Mouse (Mus musculus): ENCODE measurements around the gene Auts2. TPM values are rescaled to one million over a fixed set of nuclear protein-coding genes. Genes with fewer than 3 reads are reported as not detected.

The Auts2 gene
- polyA plus RNA-seq, 1 experiment from 2014 or later, result 32.6 TPM

DNA sequence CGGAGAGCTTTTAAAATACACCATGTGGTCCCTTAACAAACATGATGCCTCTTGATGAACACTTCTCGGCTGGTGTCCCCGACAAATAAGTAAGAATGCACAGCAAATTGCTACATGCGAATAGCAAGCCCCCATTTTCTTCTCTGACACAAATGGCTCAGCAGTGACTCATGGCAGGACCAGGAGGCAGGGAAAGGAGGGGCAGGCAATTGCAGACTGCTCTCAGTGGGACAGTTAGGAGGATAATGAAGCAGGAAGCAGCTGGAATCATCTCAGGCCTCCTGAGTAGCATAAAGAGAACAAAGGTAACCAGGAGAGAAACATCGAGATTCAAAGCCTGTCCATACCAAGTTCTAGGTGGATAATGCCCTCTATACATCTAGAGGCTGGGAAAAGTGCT, 228.8 kb downstream of the Auts2 start:
- no peak for ATAC-seq (ENCODE audit: low FRiP score, low TSS enrichment)
- no peaks in the 10 kb centered on the region for H3K27me3 ChIP-seq (ENCODE audit: control insufficient read depth, insufficient read depth, low read length)
- H3K27ac ChIP-seq (ENCODE audit: low read depth, low read length), result no peak overlapping the region
- H3K36me3 ChIP-seq (ENCODE audit: control insufficient read depth, insufficient read depth, low read length), result no peaks in the 10 kb centered on the region
- no peak overlapping the region for H3K9ac ChIP-seq (ENCODE audit: low read depth, low read length)
- WGBS, result 84% methylated on average over 5 of the region's 5 CpGs
- H3K9me3 ChIP-seq (ENCODE audit: control insufficient read depth, low read length), result no peaks in the 10 kb centered on the region
- H3K4me2 ChIP-seq (replicated peaks; ENCODE audit: low read depth, low read length), result no peak overlapping the region
- no peaks in the 10 kb centered on the region for H3K4me1 ChIP-seq (ENCODE audit: control insufficient read depth, insufficient read depth, low read length)
- no peak overlapping the region for H3K4me3 ChIP-seq (ENCODE audit: low read length)

DNA sequence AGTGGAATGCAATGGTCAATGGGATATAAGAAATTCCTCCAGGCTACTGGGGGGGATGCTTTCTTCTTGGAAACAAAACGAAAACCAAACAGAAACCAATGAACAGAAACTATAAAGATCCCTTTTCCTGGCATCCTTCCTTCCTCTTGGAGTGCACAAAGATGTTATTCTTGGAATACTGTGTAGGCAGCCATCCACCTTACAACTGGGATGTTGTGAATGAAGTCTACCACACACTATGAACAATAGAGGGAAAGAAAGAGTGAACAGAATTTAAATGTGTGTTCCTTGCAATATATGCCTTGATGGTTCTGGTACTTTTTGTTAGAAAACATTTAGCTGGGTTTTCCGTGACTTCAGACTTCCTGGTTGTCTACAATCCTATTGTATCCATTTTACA, 236.1 kb downstream of the Auts2 start:
- Histone ChIP-seq H3K36me3 (ENCODE audit: control insufficient read depth, insufficient read depth, low read length) (no peaks in the 10 kb centered on the region), H3K4me2 (replicated peaks; ENCODE audit: low read depth, low read length) (no peak overlapping the region), H3K27ac (ENCODE audit: low read depth, low read length) (no peak overlapping the region), H3K27me3 (ENCODE audit: control insufficient read depth, insufficient read depth, low read length) (no peaks in the 10 kb centered on the region), H3K9ac (ENCODE audit: low read depth, low read length) (no peak overlapping the region), H3K9me3 (ENCODE audit: control insufficient read depth, low read length) (no peaks in the 10 kb centered on the region), H3K4me1 (ENCODE audit: control insufficient read depth, insufficient read depth, low read length) (peaks cover 16% of the 10 kb centered on the region), H3K4me3 (ENCODE audit: low read length) (no peak overlapping the region)
- WGBS, result 81% methylated on average over 2 of the region's 2 CpGs
- no peak for ATAC-seq (ENCODE audit: low FRiP score, low TSS enrichment)

DNA sequence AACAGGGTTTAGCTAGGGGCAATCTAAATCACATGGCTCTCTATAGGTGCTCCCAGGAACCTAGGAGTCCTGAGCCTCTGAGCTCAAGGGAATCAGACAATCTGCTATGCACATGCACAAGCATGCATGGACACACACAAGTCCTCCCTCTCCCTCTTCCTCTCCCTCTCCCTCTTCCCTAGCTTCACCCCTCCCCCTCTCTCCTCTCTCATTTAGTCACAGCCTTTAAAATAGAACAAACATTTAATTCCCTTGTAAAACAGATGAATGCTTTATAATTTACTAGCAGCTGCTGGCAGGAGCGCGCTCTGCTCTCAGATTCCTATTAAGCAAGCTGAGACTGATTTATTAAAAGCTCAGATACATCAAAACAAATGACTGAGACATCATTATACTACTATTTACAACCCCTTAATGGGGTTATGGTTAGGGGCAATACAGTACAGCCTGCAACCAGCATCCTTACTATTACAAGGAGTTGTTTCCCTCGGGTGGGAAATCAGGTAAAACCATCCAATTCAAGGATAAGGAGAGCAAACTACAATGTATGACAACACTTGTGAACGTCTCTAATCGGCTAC, 237.7 kb downstream of the Auts2 start:
- no peaks in the 10 kb centered on the region for H3K36me3 ChIP-seq (ENCODE audit: control insufficient read depth, insufficient read depth, low read length)
- no peak overlapping the region for H3K27ac ChIP-seq (ENCODE audit: low read depth, low read length)
- H3K9me3 ChIP-seq (ENCODE audit: control insufficient read depth, low read length), result no peaks in the 10 kb centered on the region
- H3K4me2 ChIP-seq (replicated peaks; ENCODE audit: low read depth, low read length), result no peak overlapping the region
- H3K4me1 ChIP-seq (ENCODE audit: control insufficient read depth, insufficient read depth, low read length), result peaks cover 18% of the 10 kb centered on the region
- no peak overlapping the region for H3K4me3 ChIP-seq (ENCODE audit: low read length)
- 23% methylated on average over 5 of the region's 5 CpGs for WGBS
- H3K27me3 ChIP-seq (ENCODE audit: control insufficient read depth, insufficient read depth, low read length), result no peaks in the 10 kb centered on the region
- ATAC-seq (ENCODE audit: low FRiP score, low TSS enrichment), result peak; percentile 71
- H3K9ac ChIP-seq (ENCODE audit: low read depth, low read length), result no peak overlapping the region

DNA sequence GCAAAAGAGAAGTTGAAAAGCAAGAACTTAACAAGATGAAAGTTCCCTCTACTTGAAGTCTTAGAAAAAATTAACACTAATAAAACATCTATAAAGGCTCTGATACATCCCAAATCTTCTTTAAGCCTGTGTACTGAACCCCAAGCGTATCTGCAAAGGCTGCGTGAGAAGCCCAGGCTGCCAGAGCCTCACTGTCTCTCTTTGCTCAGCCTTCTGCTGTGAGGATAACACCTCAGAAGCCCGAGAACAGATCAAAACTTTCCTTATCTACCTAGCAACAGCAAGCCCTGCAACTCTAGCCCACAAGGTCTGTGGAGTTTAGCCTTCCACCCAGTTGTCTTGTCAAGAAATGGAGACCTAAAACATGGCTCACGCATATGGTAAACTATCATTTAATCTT, 240.4 kb downstream of the Auts2 start:
- no peak overlapping the region for H3K4me2 ChIP-seq (replicated peaks; ENCODE audit: low read depth, low read length)
- ATAC-seq (ENCODE audit: low FRiP score, low TSS enrichment), result no peak
- H3K4me1 ChIP-seq (ENCODE audit: control insufficient read depth, insufficient read depth, low read length), result peaks cover 18% of the 10 kb centered on the region
- WGBS, result 93% methylated on average over 4 of the region's 4 CpGs
- H3K9ac ChIP-seq (ENCODE audit: low read depth, low read length), result no peak overlapping the region
- H3K4me3 ChIP-seq (ENCODE audit: low read length), result no peak overlapping the region
- H3K27ac ChIP-seq (ENCODE audit: low read depth, low read length), result no peak overlapping the region
- no peaks in the 10 kb centered on the region for H3K36me3 ChIP-seq (ENCODE audit: control insufficient read depth, insufficient read depth, low read length)
- no peaks in the 10 kb centered on the region for H3K27me3 ChIP-seq (ENCODE audit: control insufficient read depth, insufficient read depth, low read length)
- H3K9me3 ChIP-seq (ENCODE audit: control insufficient read depth, low read length), result no peaks in the 10 kb centered on the region

DNA sequence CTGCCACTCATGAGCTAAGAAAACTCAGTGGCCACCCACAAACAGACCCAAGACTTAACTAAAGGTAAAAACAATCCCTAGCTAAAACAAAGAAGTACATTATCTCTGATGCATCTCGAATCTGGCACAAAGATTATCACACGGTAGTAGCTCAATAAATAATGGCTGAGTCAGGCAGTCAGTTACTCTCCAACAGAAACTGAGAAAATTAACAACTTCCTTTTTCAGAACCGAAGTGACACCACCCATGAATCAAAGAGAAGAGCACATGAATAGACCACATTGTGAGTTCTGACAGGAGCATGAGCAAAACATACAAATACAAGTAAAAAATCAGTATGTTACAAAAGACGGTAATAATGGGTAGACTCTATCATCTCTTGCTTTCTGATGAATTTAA, 242.3 kb downstream of the Auts2 start:
- WGBS, result 37% methylated on average over 4 of the region's 4 CpGs
- Histone ChIP-seq H3K4me1 (ENCODE audit: control insufficient read depth, insufficient read depth, low read length) (peaks cover 17% of the 10 kb centered on the region), H3K4me3 (ENCODE audit: low read length) (no peak overlapping the region), H3K9me3 (ENCODE audit: control insufficient read depth, low read length) (no peaks in the 10 kb centered on the region), H3K36me3 (ENCODE audit: control insufficient read depth, insufficient read depth, low read length) (no peaks in the 10 kb centered on the region), H3K4me2 (replicated peaks; ENCODE audit: low read depth, low read length) (no peak overlapping the region), H3K27me3 (ENCODE audit: control insufficient read depth, insufficient read depth, low read length) (no peaks in the 10 kb centered on the region), H3K27ac (ENCODE audit: low read depth, low read length) (no peak overlapping the region), H3K9ac (ENCODE audit: low read depth, low read length) (no peak overlapping the region)
- ATAC-seq (ENCODE audit: low FRiP score, low TSS enrichment), result no peak

- Histone ChIP-seq H3K27ac (ENCODE audit: low read depth, low read length) (no peak overlapping the region), H3K4me3 (ENCODE audit: low read length) (no peak overlapping the region), H3K9ac (ENCODE audit: low read depth, low read length) (no peak overlapping the region), H3K4me1 (ENCODE audit: control insufficient read depth, insufficient read depth, low read length) (peaks cover 10% of the 10 kb centered on the region), H3K4me2 (replicated peaks; ENCODE audit: low read depth, low read length) (no peak overlapping the region), H3K27me3 (ENCODE audit: control insufficient read depth, insufficient read depth, low read length) (no peaks in the 10 kb centered on the region), H3K9me3 (ENCODE audit: control insufficient read depth, low read length) (no peaks in the 10 kb centered on the region), H3K36me3 (ENCODE audit: control insufficient read depth, insufficient read depth, low read length) (no peaks in the 10 kb centered on the region)
- ATAC-seq (ENCODE audit: low FRiP score, low TSS enrichment), result no peak
- WGBS, result 75% methylated on average over 4 of the region's 4 CpGs
These were observed 243.4 kb downstream of the Auts2 start for GRCm38 (mm10) chr5:132299716-132300115.

- peaks cover 9% of the 10 kb centered on the region for H3K4me1 ChIP-seq (ENCODE audit: control insufficient read depth, insufficient read depth, low read length)
- H3K4me3 ChIP-seq (ENCODE audit: low read length), result no peak overlapping the region
- H3K4me2 ChIP-seq (replicated peaks; ENCODE audit: low read depth, low read length), result no peak overlapping the region
- H3K27ac ChIP-seq (ENCODE audit: low read depth, low read length), result no peak overlapping the region
- H3K36me3 ChIP-seq (ENCODE audit: control insufficient read depth, insufficient read depth, low read length), result no peaks in the 10 kb centered on the region
- ATAC-seq (ENCODE audit: low FRiP score, low TSS enrichment), result no peak
- no peaks in the 10 kb centered on the region for H3K9me3 ChIP-seq (ENCODE audit: control insufficient read depth, low read length)
- H3K27me3 ChIP-seq (ENCODE audit: control insufficient read depth, insufficient read depth, low read length), result no peaks in the 10 kb centered on the region
- H3K9ac ChIP-seq (ENCODE audit: low read depth, low read length), result no peak overlapping the region
These were observed 244.1 kb downstream of the Auts2 start for GRCm38 (mm10) chr5:132298996-132299395.

DNA sequence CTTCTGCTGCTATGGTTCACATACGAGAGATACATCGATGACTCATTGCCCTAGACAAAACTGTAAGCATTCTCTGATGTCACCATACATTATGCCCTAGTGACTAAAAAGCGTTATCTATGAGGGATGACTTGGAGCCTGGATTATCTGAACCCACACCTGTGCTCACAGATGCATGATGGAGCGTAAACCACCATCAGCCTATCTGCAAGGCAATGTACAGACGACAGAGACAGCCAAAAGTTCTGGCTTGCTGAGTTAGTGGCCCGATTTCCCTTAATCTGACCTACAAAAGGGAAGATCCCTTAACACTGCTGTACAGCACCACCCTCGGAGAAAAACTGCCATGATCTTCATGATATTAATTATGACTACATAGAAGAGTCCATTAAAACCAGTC, 245.8 kb downstream of the Auts2 start:
- ATAC-seq (ENCODE audit: low FRiP score, low TSS enrichment), result no peak
- no peaks in the 10 kb centered on the region for H3K27me3 ChIP-seq (ENCODE audit: control insufficient read depth, insufficient read depth, low read length)
- H3K9me3 ChIP-seq (ENCODE audit: control insufficient read depth, low read length), result no peaks in the 10 kb centered on the region
- H3K36me3 ChIP-seq (ENCODE audit: control insufficient read depth, insufficient read depth, low read length), result no peaks in the 10 kb centered on the region
- peaks cover 8% of the 10 kb centered on the region; the same call in 1 of the 2 replicates for H3K4me1 ChIP-seq (ENCODE audit: control insufficient read depth, insufficient read depth, low read length)
- H3K4me3 ChIP-seq (ENCODE audit: low read length), result no peak overlapping the region
- 94% methylated on average over 7 of the region's 7 CpGs for WGBS
- H3K9ac ChIP-seq (ENCODE audit: low read depth, low read length), result no peak overlapping the region
- H3K4me2 ChIP-seq (replicated peaks; ENCODE audit: low read depth, low read length), result no peak overlapping the region
- H3K27ac ChIP-seq (ENCODE audit: low read depth, low read length), result no peak overlapping the region

GRCm38 (mm10) chr5:132294469-132294868, 248.7 kb downstream of the Auts2 start:
- no peak overlapping the region for H3K9ac ChIP-seq (ENCODE audit: low read depth, low read length)
- peaks cover 16% of the 10 kb centered on the region; the same call in 1 of the 2 replicates for H3K4me1 ChIP-seq (ENCODE audit: control insufficient read depth, insufficient read depth, low read length)
- no peak overlapping the region for H3K4me2 ChIP-seq (replicated peaks; ENCODE audit: low read depth, low read length)
- H3K27me3 ChIP-seq (ENCODE audit: control insufficient read depth, insufficient read depth, low read length), result no peaks in the 10 kb centered on the region
- H3K4me3 ChIP-seq (ENCODE audit: low read length), result no peak overlapping the region
- ATAC-seq (ENCODE audit: low FRiP score, low TSS enrichment), result no peak
- H3K9me3 ChIP-seq (ENCODE audit: control insufficient read depth, low read length), result no peaks in the 10 kb centered on the region
- 30% methylated on average over 3 of the region's 3 CpGs for WGBS
- no peak overlapping the region for H3K27ac ChIP-seq (ENCODE audit: low read depth, low read length)
- H3K36me3 ChIP-seq (ENCODE audit: control insufficient read depth, insufficient read depth, low read length), result no peaks in the 10 kb centered on the region

Measured in kidney, embryonic 14.5 days (tissue).